Mouse (Mus musculus) heart, postnatal 36 days (tissue): Measurements from ENCODE around the gene Acap2. TPM values are rescaled to one million over a fixed set of nuclear protein-coding genes. Genes with fewer than 3 reads are reported as not detected.

Experiments
- DNase-seq, 2 experiments: peaks; one replicate each; pipeline ENCODE4 v3.0.0; 2021 to 2022
- intact Hi-C: fragments of 180-260 bp; cut with DNase I; formaldehyde crosslinking; loops from one replicate; pipeline ENCODE4 v1.15.1; 2025
- total RNA-seq, 2 experiments: library from RNA; stranded (reverse); gene quantifications; 2 replicates each; pipeline ENCODE4 v1.2.3; 2021

The Acap2 gene
- total RNA-seq, 2 experiments from 2014 or later: 21.3 to 22.6 TPM

GRCm38 (mm10) chr16:31060226-31060625 lies 140.8 kb downstream of the Acap2 start:
- no peak for DNase-seq
- intact Hi-C loops: loop anchor here (10.0 kb wide), 1 partner anchor 265 kb away; no protein-coding TSS in a partner anchor

GRCm38 (mm10) chr16:31059730-31060129 lies 141.3 kb downstream of the Acap2 start:
- intact Hi-C loops: loop anchor here (10.0 kb wide), 1 partner anchor 265 kb away; no protein-coding TSS in a partner anchor
- no peak for DNase-seq

- DNase-seq: no peak
- intact Hi-C loops: no loop called here
Observed at GRCm38 (mm10) chr16:31052812-31053211, 148.2 kb downstream of the Acap2 start.

GRCm38 (mm10) chr16:31052177-31052726 lies 148.8 kb downstream of the Acap2 start:
- intact Hi-C loops: no loop called here
- no peak for DNase-seq

GRCm38 (mm10) chr16:31050701-31051100 lies 150.3 kb downstream of the Acap2 start:
- intact Hi-C loops: no loop called here
- no peak for DNase-seq

- DNase-seq: no peak
- intact Hi-C loops: no loop called here
Observed at GRCm38 (mm10) chr16:31048194-31048593, 152.9 kb downstream of the Acap2 start.

GRCm38 (mm10) chr16:31047186-31047898 lies 153.7 kb downstream of the Acap2 start:
- intact Hi-C loops: no loop called here
- no peak for DNase-seq

GRCm38 (mm10) chr16:31046217-31046659 lies 154.8 kb downstream of the Acap2 start:
- no peak for DNase-seq
- intact Hi-C loops: no loop called here

GRCm38 (mm10) chr16:31045211-31045610 lies 155.8 kb downstream of the Acap2 start:
- no peak for DNase-seq
- intact Hi-C loops: no loop called here

- DNase-seq: no peak
- intact Hi-C loops: no loop called here
Observed at GRCm38 (mm10) chr16:31043136-31043535, 157.9 kb downstream of the Acap2 start.

Other genes with a start within 250 kb of the Acap2 start
- 10 to 100 TPM; 11.6 to 12.5 TPM for gene Xxylt1, start 119.8 kb downstream of the Acap2 start, total RNA-seq
- 10 to 100 TPM; 82.1 to 83.7 TPM for gene Ppp1r2, start 74.0 kb upstream of the Acap2 start, total RNA-seq
- 1 to 10 TPM; 3.8 to 7.2 TPM for gene Apod, start 113.6 kb upstream of the Acap2 start, total RNA-seq
- 10 to 100 TPM in 1 of 2 experiments, 1 to 10 TPM in 1; 7.0 to 42.5 TPM for gene Bdh1, start 221.0 kb upstream of the Acap2 start, total RNA-seq